Mouse (Mus musculus) heart, embryonic 13.5 days (tissue): Measurements from ENCODE around the gene Fam167b. TPM values are rescaled to one million over a fixed set of nuclear protein-coding genes. Genes with fewer than 3 reads are reported as not detected.
A peak's percentile ranks its signal among the peaks of the same experiment; 100 is the strongest.

Experiments
- ATAC-seq: fragments of 200-750 bp; cut with Nextera tagmentation; 2 replicates; pipeline ENCODE4 v1.8.0; 2017; ENCODE audit warnings: moderate TSS enrichment; ENCODE audit not compliant: insufficient number of reproducible peaks, low FRiP score, low TSS enrichment; ENCODE audit errors: extremely low read depth
- H3K27ac ChIP-seq: fragments of 300-500 bp; sonication (generic); replicated peaks from 2 replicates; pipeline ENCODE4 v1.5.1; 2015; ENCODE audit warnings: moderate library complexity, mild to moderate bottlenecking, inconsistent platforms
- H3K27me3 ChIP-seq: fragments of 300-500 bp; sonication (generic); replicated peaks from 2 replicates; pipeline ENCODE4 v1.6.1; 2015; ENCODE audit warnings: mild to moderate bottlenecking, inconsistent platforms
- H3K36me3 ChIP-seq: fragments of 300-500 bp; sonication (generic); 2 replicates; pipeline ENCODE4 v1.6.1; 2015; ENCODE audit warnings: mild to moderate bottlenecking, inconsistent platforms
- H3K4me1 ChIP-seq: fragments of 300-500 bp; sonication (generic); 2 replicates; pipeline ENCODE4 v1.6.1; 2015; ENCODE audit warnings: inconsistent platforms
- H3K4me2 ChIP-seq: fragments of 300-500 bp; sonication (generic); 2 replicates; pipeline ENCODE4 v1.6.1; 2015; ENCODE audit warnings: inconsistent platforms, mild to moderate bottlenecking, moderate library complexity
- H3K4me3 ChIP-seq: fragments of 300-500 bp; sonication (generic); 2 replicates; pipeline ENCODE4 v1.5.1; 2015; ENCODE audit warnings: moderate library complexity, mild to moderate bottlenecking, inconsistent platforms
- H3K9ac ChIP-seq: fragments of 300-500 bp; sonication (generic); 2 replicates; pipeline ENCODE4 v1.6.1; 2015; ENCODE audit warnings: inconsistent platforms, mild to moderate bottlenecking, moderate library complexity
- H3K9me3 ChIP-seq: fragments of 300-500 bp; sonication (generic); 2 replicates; pipeline ENCODE4 v1.6.1; 2016; ENCODE audit warnings: inconsistent platforms
- WGBS: fragments of 180-500 bp; shearing (Covaris S2); methylation state at CpG from one replicate; pipeline ENCODE4 v1.1.7; 2015; ENCODE audit warnings: mixed read lengths; 5-methylcytosine and 5-hydroxymethylcytosine counted together
- polyA plus RNA-seq: library from polyadenylated mRNA; unstranded; fragments of >200 nt; fragmentation: Nextera tagmentation; extraction: Ambion mirVana; gene quantifications from 2 replicates; pipeline ENCODE4 v1.2.1, GENCODE M21; 2015

Fam167b gene
- polyA plus RNA-seq, 1 experiment from 2014 or later: 4.7 TPM

DNA sequence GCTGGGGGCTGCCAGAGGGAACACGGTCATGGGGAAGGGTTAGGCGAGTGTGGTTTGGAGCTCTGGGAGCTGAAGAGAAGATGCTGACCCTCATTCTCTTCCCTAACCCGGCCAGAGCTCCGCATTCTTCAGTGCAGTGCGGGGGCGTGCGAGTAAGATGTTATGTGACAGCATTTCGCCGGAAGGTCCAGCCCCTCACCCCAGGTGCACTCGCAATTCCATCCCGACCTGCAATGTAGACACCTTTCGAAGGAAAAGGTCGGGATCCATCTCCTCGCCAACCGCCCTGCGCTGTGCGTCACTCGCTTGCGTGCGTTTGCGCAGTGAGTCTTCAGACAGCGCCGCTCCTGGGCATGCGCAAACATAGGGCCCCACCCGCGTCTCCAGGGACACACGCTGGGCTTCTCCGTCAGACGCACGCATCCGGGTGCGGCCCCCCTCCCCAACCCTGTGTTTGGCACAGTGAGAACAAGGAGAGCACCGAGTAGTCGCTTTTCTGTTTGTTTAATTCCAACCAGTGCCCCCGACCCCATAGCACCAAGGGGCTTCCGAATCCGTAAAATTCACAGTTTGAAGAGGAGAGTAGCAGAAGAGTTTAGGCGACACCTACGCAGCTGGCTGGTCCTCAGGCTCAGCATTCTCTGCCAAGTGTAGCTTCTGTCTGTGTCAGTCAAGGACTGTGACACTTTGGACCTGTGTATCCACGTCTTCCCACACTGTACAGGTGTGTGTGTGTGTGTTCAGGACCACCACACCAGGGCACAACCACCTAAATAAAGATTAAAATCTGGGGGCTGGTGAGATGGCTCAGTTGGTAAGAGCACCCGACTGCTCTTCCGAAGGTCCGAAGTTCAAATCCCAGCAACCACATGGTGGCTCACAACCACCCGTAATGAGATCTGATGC is 40.7 kb upstream of the Fam167b start, which contains the start of gene Iqcc:
Gene Iqcc (minus strand): TSS at position 314 of the 906 bp plus-strand sequence.
- peak within 1 kb of the TSS; percentile 91 for H3K4me2 ChIP-seq
- WGBS: 4% methylated on average over 44 of the region's 44 CpGs
- H3K9ac ChIP-seq: peak within 1 kb of the TSS; percentile 88
- H3K4me3 ChIP-seq: peak within 1 kb of the TSS; percentile 69
- no peaks in the 10 kb centered on the region for H3K9me3 ChIP-seq
- H3K36me3 ChIP-seq: peaks cover 24% of the 10 kb centered on the region
- peak; percentile 81; the same call in 1 of the 2 replicates for ATAC-seq
- H3K4me1 ChIP-seq: peaks cover 41% of the 10 kb centered on the region
- H3K27me3 ChIP-seq: no peaks in the 10 kb centered on the region
- peak within 1 kb of the TSS; percentile 83 for H3K27ac ChIP-seq

DNA sequence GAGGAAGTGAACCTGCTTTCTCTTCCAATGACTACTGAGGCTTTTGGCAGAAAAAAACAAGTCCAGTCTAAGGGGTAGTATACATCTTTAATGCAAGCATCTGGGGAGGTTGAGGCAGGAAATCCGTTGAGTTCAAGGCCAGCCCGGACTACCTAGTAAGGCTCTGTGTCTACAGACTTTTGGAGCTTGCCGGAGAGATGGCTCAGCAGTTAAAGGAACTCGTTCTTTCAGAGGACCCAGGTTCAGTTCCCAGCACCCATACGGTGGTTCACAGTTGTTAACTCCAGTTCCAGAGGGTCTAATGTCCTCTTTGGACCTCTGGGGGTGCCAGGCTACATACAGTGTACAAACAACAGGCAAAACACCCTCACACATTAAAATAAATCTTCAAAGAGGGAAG is 39.7 kb upstream of the Fam167b start:
- Histone ChIP-seq H3K36me3 (peaks cover 24% of the 10 kb centered on the region), H3K27ac (peak overlapping the region; percentile 83), H3K4me2 (peak overlapping the region; percentile 91), H3K9ac (peak overlapping the region; percentile 88), H3K9me3 (no peaks in the 10 kb centered on the region), H3K4me1 (peaks cover 40% of the 10 kb centered on the region), H3K4me3 (peak overlapping the region; percentile 69), H3K27me3 (no peaks in the 10 kb centered on the region)
- 89% methylated on average over 5 of the region's 5 CpGs for WGBS
- ATAC-seq: no peak

DNA sequence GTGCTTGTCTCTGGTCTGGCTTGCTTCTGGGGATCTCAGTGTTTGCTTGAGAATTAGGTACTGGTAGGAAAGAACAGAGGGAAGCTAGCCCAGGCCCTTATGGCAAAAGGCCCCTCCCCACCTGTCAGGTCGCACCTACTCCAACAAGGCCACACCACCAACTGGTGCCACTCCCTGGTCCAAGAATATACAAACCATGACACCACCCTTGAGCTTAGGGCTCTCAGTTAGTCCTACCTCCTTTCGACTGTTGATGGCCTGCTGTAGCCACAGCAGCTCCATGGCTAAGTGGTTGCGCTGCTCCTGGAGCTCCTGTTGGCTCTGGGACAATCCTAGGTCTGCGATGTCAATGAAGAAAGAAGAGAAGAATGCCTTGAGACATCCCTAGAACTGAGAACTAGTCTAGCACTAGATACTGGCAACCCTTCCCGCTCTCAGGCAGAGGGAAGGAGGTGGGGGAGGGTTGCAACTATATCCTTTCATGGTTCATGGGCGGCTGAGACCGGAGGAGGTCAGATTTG is 38.8 kb upstream of the Fam167b start:
- H3K4me3 ChIP-seq: no peak overlapping the region
- no peak for ATAC-seq
- no peaks in the 10 kb centered on the region for H3K9me3 ChIP-seq
- H3K27me3 ChIP-seq: no peaks in the 10 kb centered on the region
- H3K4me2 ChIP-seq: no peak overlapping the region
- no peak overlapping the region for H3K27ac ChIP-seq
- 89% methylated on average over 7 of the region's 7 CpGs for WGBS
- H3K36me3 ChIP-seq: peaks cover 24% of the 10 kb centered on the region
- H3K9ac ChIP-seq: 0 out of 2 replicates have a peak overlapping the region, but pooled peaks have one; percentile 5
- H3K4me1 ChIP-seq: peaks cover 32% of the 10 kb centered on the region

DNA sequence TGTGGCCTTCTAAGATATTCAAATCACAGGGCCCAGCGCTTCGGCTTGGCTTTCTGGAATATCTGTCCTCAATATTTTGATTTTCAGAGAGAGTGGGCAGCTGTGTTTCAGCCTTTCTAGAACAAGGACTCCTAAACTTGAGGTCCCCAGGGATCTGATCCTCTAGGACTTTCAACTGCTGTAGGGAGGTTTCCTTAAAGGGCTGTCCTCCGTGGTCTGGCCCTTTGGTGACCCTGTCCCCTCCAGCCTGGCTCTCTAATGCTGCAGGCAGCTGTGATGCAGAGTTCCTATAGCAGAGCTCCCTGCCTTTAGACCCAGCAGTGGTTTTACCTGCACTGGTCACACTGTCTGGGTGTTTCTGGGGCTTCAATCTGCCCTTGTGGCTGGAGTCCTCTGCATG is 38.3 kb upstream of the Fam167b start:
- peaks cover 26% of the 10 kb centered on the region for H3K4me1 ChIP-seq
- ATAC-seq: no peak
- H3K27ac ChIP-seq: no peak overlapping the region
- whole genome bisulfite sequencing: 86% methylated on average over 3 of the region's 3 CpGs
- no peaks in the 10 kb centered on the region for H3K27me3 ChIP-seq
- no peak overlapping the region for H3K9ac ChIP-seq
- no peak overlapping the region for H3K4me3 ChIP-seq
- peaks cover 24% of the 10 kb centered on the region for H3K36me3 ChIP-seq
- H3K9me3 ChIP-seq: no peaks in the 10 kb centered on the region
- H3K4me2 ChIP-seq: no peak overlapping the region

DNA sequence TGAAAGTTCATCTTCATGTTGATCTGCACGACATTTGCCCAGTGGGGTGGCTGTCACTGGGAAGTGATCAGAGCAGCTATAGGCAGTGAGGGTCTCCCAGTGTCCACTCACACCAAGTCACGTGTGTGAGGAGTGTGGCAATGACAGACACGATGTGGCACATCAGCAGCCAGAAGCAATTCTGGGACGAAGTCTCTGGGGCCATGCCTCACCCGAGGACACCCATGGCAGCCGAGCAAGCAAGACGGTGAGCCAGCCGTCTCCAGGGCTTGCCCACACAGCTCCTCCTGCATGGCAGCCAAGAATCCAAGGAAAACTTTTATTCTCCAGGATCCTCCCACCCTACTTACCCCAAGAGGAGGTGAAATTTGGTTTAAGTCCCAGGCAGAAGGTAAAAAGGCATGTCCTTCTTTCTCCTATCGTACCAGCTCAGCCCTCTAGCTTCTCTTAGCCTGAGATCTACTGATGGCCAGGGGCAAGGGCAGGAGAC is 37.5 kb upstream of the Fam167b start:
- no peak for ATAC-seq
- Histone ChIP-seq H3K4me2 (no peak overlapping the region), H3K36me3 (peaks cover 24% of the 10 kb centered on the region), H3K27ac (no peak overlapping the region), H3K4me3 (no peak overlapping the region), H3K27me3 (no peaks in the 10 kb centered on the region), H3K9me3 (no peaks in the 10 kb centered on the region), H3K9ac (no peak overlapping the region), H3K4me1 (peaks cover 24% of the 10 kb centered on the region)
- 85% methylated on average over 9 of the region's 9 CpGs for WGBS

DNA sequence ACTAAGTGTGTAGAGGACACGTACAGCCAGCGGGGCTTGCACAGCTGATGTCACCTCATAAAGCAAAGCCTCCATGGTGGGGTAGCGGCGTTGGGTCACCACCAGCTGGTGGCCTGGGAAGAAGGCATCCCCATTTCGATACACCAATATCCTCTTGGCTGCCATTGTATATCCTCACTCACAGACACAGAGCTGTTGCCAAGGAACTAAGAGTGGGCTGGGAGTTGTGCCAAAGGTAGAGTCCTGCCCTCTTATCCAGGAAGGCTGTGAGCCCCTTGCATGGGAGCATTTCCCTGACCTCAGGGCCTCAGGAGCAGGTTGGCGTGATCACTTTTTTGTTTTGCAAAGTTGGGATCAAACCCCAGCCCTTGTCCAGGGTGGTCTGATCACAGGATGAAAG is 35.7 kb upstream of the Fam167b start, which contains the start of gene Dcdc2b:
Gene Dcdc2b (minus strand): TSS at position 165 of the 400 bp plus-strand sequence.
- Histone ChIP-seq H3K4me2 (no peak within 1 kb of the TSS), H3K9me3 (no peaks in the 10 kb centered on the region), H3K36me3 (peaks cover 33% of the 10 kb centered on the region), H3K27me3 (no peaks in the 10 kb centered on the region), H3K27ac (no peak within 1 kb of the TSS), H3K4me3 (no peak within 1 kb of the TSS), H3K4me1 (peaks cover 21% of the 10 kb centered on the region), H3K9ac (peak within 1 kb of the TSS; percentile 24; the same call in 1 of the 2 replicates)
- ATAC-seq: no peak
- WGBS: 73% methylated on average over 6 of the region's 6 CpGs

DNA sequence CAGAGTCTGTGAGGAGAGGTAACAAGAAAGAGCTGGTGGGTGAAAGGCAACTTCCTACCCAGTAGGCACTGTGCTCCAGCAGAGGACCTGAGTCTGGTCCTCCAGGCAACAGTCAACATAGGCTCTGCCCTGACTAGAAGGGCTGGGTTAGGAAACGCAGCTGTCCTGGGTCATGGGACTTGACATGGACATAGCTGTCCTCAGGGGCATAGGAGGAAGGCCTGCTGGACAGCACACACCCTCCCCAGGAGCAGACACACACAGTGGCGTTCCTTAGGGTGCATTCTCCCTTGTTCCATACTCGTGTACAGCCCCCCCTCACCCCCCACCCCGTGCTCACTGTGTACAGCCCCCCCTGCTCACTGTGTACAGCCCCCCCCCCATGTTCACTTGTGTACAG is 32.1 kb upstream of the Fam167b start:
- no peak for ATAC-seq
- peaks cover 12% of the 10 kb centered on the region for H3K4me1 ChIP-seq
- H3K9me3 ChIP-seq: no peaks in the 10 kb centered on the region
- H3K36me3 ChIP-seq: peaks cover 44% of the 10 kb centered on the region
- no peak overlapping the region for H3K4me3 ChIP-seq
- H3K4me2 ChIP-seq: no peak overlapping the region
- no peak overlapping the region for H3K9ac ChIP-seq
- H3K27ac ChIP-seq: no peak overlapping the region
- 58% methylated on average over 4 of the region's 4 CpGs for WGBS
- no peaks in the 10 kb centered on the region for H3K27me3 ChIP-seq

DNA sequence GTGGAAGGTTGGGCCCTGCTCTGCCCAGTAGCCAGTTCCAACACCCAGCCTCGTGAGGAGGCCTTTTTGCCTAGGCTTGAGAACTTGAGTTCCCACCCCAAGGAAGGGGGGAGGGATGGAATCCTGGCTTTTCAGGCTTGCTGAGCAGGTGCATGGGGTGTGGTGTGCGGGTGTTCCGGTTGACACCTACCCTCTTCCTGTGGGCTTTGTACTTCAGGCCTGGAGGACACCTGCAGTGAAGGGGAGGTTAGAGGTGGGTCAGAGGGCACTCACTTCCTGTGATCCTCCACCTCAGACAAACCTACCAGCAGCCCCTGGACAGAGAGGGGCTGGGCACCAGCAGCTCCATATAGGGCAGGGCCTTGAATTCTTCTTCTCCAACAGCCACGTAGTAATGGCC is 31.7 kb upstream of the Fam167b start:
- H3K27me3 ChIP-seq: no peaks in the 10 kb centered on the region
- H3K9me3 ChIP-seq: no peaks in the 10 kb centered on the region
- no peak overlapping the region for H3K9ac ChIP-seq
- peaks cover 12% of the 10 kb centered on the region for H3K4me1 ChIP-seq
- ATAC-seq: no peak
- WGBS: 77% methylated on average over 4 of the region's 4 CpGs
- no peak overlapping the region for H3K27ac ChIP-seq
- H3K4me2 ChIP-seq: no peak overlapping the region
- no peak overlapping the region for H3K4me3 ChIP-seq
- peaks cover 47% of the 10 kb centered on the region for H3K36me3 ChIP-seq

DNA sequence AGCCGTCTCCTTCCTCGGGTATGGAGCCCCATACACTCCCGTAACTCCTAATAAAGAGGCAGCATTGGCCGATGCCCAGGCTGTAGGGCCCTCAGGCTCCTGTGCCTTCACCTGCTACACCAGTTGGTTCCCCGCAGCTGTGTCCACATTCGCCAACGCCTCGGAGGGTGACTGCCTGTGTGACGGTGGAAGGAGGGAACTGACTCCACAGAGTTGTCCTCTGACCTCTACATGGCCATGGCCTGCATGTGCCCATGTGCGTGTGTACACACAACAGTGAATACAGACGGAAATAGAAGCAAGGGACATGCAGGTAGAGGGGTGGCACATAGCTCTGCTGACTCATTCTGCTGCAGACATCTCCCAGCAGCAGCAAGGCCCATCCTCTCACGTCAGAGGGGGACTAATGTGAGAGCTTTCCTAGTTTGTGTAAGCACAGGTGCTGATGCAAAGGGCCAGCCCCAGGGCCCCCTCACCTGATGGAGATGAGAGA is 30.8 kb upstream of the Fam167b start:
- Histone ChIP-seq H3K4me2 (no peak overlapping the region), H3K36me3 (peaks cover 52% of the 10 kb centered on the region), H3K9ac (no peak overlapping the region), H3K27ac (no peak overlapping the region), H3K4me1 (peaks cover 8% of the 10 kb centered on the region), H3K27me3 (no peaks in the 10 kb centered on the region), H3K9me3 (no peaks in the 10 kb centered on the region), H3K4me3 (no peak overlapping the region)
- WGBS: 78% methylated on average over 12 of the region's 12 CpGs
- no peak for ATAC-seq

DNA sequence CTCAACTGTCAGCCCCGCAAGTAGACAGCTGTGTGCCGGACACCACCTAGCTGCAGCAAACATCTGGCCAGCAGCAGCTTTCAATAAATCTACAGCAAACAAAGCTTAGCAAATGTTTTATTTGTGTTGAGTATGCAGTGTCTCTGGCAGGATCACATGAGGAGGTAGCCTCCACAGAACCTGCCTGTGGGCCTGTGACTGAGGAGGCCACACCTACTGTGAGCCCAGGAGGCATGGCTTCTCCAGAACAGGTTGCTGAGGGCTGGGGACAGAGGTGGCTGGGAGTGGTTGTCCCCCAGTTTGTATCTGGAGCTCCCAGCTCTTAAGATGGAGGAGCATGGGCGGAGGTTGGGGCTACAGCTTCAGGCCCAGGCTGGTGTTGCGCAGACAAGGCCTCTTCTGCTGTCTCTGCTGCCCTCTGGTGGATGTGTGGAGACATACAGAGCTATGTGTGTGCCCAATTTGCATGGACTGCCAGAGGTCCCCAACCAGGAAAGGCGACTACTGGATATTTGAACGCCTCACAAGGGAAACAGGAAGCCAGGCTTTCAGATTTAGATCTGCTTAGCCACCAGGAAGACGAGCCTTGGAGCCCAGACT is 30.2 kb upstream of the Fam167b start:
- Histone ChIP-seq H3K9ac (no peak overlapping the region), H3K4me3 (no peak overlapping the region), H3K27ac (no peak overlapping the region; the same call in 1 of the 2 replicates), H3K36me3 (peaks cover 59% of the 10 kb centered on the region), H3K9me3 (no peaks in the 10 kb centered on the region), H3K4me2 (no peak overlapping the region), H3K4me1 (0 out of 2 replicates have a peak, but pooled peaks cover 4% of the 10 kb centered on the region), H3K27me3 (no peaks in the 10 kb centered on the region)
- no peak for ATAC-seq
- 36% methylated on average over 7 of the region's 7 CpGs for WGBS
